ENCODE assay signal across 22 mouse cellular contexts in the genomic region with DNA sequence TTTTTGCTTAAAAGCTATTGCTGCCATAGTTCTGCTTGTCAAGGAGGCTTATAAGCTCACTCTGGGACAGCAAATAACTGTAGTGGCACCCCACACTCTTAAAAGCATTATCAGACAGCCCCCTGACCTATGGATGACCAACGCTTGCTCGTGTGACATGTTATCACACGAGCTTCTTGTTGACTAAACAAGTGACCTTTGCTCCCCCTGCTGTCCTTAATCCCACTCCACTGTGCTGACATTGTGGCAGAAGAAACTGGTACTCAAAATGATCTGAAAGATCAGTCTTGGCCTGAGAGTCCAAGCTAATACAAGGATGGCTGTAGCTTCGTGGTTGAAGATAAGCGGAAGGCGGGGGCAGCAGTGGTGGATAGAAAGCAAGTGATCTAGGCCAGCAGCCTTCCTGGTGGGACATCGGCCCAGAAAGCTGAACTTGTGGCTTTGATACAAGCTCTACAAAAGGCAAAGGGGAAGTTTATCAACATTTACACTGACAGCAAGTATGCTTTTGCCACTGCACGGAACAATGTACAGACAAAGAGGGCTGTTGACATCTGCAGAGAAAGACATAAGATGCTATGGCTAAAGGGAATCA. TPM values are rescaled to one million over a fixed set of nuclear protein-coding genes. Genes with fewer than 3 reads are reported as not detected.
DNase-seq lines count a peak whose midpoint lies in the region; ATAC-seq and TF ChIP-seq lines count a peak whose summit lies in the region.
"Had no signal": no experiment of that assay in that cellular context is flagged by ENCODE, and none has a peak within 500 bp of the region (broad histone marks: within the 10 kb centered on the region; RNA-seq: fewer than 3 reads in every experiment).

No protein-coding gene starts in this region.

- dilution Hi-C loops in CH12.LX (cut with MboI; ENCODE audit: extremely low pct_ligation_motif_present, extremely low pct_unique_long_range_greater_than_20kb, low sequenced_read_pairs), result no loop called here

- ATAC-seq in hematopoietic stem cell, adult 5-6 weeks (replicated peaks in 1 of 2; ENCODE audit: insufficient read depth in 1 of 2, low FRiP score in 2 of 2, low TSS enrichment in 1 of 2, low read depth in 1 of 2, poor library complexity in 2 of 2, severe bottlenecking in 2 of 2), result peak; percentile 63 to 64
- ATAC-seq in erythroblast, adult 5-6 weeks (replicated peaks; ENCODE audit: low FRiP score, poor library complexity, severe bottlenecking), result no peak
- ATAC-seq in hindbrain, embryonic 14.5 days (ENCODE audit: low FRiP score), result no peak

- H3K79me2 ChIP-seq in CH12.LX (replicated peaks; ENCODE audit: control insufficient read depth, extremely low read depth, insufficient read depth, poor library complexity, severe bottlenecking), result no peaks in the 10 kb centered on the region

- no peaks in the 10 kb centered on the region; a peak in 1 of 4 replicates for H3K4me1 ChIP-seq in CH12.LX (ENCODE audit: control insufficient read depth in 1 of 2, insufficient read depth in 2 of 2)
- peaks cover 48% of the 10 kb centered on the region for H3K4me1 ChIP-seq in megakaryocyte, embryonic 14.5 days
- no peaks in the 10 kb centered on the region for H3K4me1 ChIP-seq in hindbrain, embryonic 14.5 days (replicated peaks; ENCODE audit: control insufficient read depth, insufficient read depth, low read length)
- H3K4me1 ChIP-seq: embryonic facial prominence, embryonic 10.5 days; hindbrain, embryonic 12.5 days; neural tube, embryonic 15.5 days had no signal

- in situ Hi-C loops in CH12.LX (cut with MboI; ENCODE audit: low pct_ligation_motif_present, low pct_unique_long_range_greater_than_20kb, low sequenced_read_pairs), result loop anchor here (10.0 kb wide), 1 partner anchor 114 kb away; no protein-coding TSS in a partner anchor

- no peak overlapping the region for H3K27ac ChIP-seq in CH12.LX (ENCODE audit: insufficient read depth, low read depth)
- H3K27ac ChIP-seq in hindbrain, embryonic 14.5 days, result no peak overlapping the region
- H3K27ac ChIP-seq: embryonic facial prominence, embryonic 10.5 days; hindbrain, embryonic 12.5 days; liver, embryonic 14.5 days; neural tube, embryonic 15.5 days had no signal

- TF ChIP-seq CTCF in CH12.LX (conservative IDR thresholded peaks at IDR 0.05 in 1 of 2, IDR thresholded peaks at IDR 0.05 in 1 of 2; ENCODE audit: low read depth in 2 of 2, low read length in 2 of 2), result peak in 1 of 2 experiments; percentile 64; a peak in 2 of 4 replicates

- no peak overlapping the region for H3K4me2 ChIP-seq in CH12.LX (ENCODE audit: insufficient read depth, low read depth, poor library complexity, severe bottlenecking)
- no peak overlapping the region for H3K4me2 ChIP-seq in hindbrain, embryonic 14.5 days (replicated peaks)
- H3K4me2 ChIP-seq: hindbrain, embryonic 12.5 days; neural tube, embryonic 15.5 days had no signal

- TF ChIP-seq RAD21 in CH12.LX (IDR thresholded peaks at IDR 0.05; ENCODE audit: low read depth, low read length), result peak; percentile 48

- no peaks in the 10 kb centered on the region for H3K9me3 ChIP-seq in CH12.LX (replicated peaks; ENCODE audit: low read length)
- peaks cover 4% of the 10 kb centered on the region; the same call in 1 of the 2 replicates for H3K9me3 ChIP-seq in megakaryocyte, embryonic 14.5 days
- H3K9me3 ChIP-seq in hindbrain, embryonic 14.5 days (ENCODE audit: control insufficient read depth, low read length), result no peaks in the 10 kb centered on the region
- H3K9me3 ChIP-seq: embryonic facial prominence, embryonic 10.5 days; hindbrain, embryonic 12.5 days; neural tube, embryonic 15.5 days had no signal

- H3K36me3 ChIP-seq in CH12.LX (replicated peaks in 1 of 2; ENCODE audit: control insufficient read depth in 1 of 2, insufficient read depth in 1 of 2, low read length in 1 of 2), result no peaks in the 10 kb centered on the region
- H3K36me3 ChIP-seq in megakaryocyte, embryonic 14.5 days (replicated peaks; ENCODE audit: low read length), result peaks cover 6% of the 10 kb centered on the region
- no peaks in the 10 kb centered on the region for H3K36me3 ChIP-seq in hindbrain, embryonic 14.5 days (replicated peaks; ENCODE audit: control insufficient read depth, insufficient read depth)
- H3K36me3 ChIP-seq: embryonic facial prominence, embryonic 10.5 days; hindbrain, embryonic 12.5 days; neural tube, embryonic 15.5 days had no signal

- H3K4me3 ChIP-seq in CH12.LX (replicated peaks in 1 of 3; ENCODE audit: low read depth in 2 of 3, low read length in 2 of 3, poor library complexity in 1 of 3), result no peak overlapping the region
- H3K4me3 ChIP-seq in megakaryocyte, embryonic 14.5 days (replicated peaks), result peak overlapping the region; percentile 74
- H3K4me3 ChIP-seq in hindbrain, embryonic 14.5 days (replicated peaks; ENCODE audit: low read length), result no peak overlapping the region
- H3K4me3 ChIP-seq: embryonic facial prominence, embryonic 10.5 days; hindbrain, embryonic 12.5 days; neural tube, embryonic 15.5 days had no signal

- peak; percentile 29 for DNase-seq in A20 (ENCODE audit: low read depth, low spot score)
- DNase-seq in CH12.LX (ENCODE audit: extremely low read depth), result peak; percentile 11
- no peak for DNase-seq in hindbrain, embryonic 14.5 days (ENCODE audit: low spot score)
- no peak for DNase-seq in adrenal gland, adult 2 months
- DNase-seq in right cerebral cortex, postnatal 10 days (ENCODE audit: low spot score in 2 of 2), result no peak
- DNase-seq: cerebellum, adult 9-10 months; gastrocnemius, postnatal 36 days; kidney, adult 18-20 months; lung, postnatal 4 days; right cerebral cortex, postnatal 14 days; thymus, postnatal 25 days had no signal

- no peak overlapping the region for H3K9ac ChIP-seq in CH12.LX (ENCODE audit: insufficient read depth, low read depth)
- no peak overlapping the region for H3K9ac ChIP-seq in hindbrain, embryonic 14.5 days
- H3K9ac ChIP-seq: hindbrain, embryonic 12.5 days; liver, embryonic 14.5 days; neural tube, embryonic 15.5 days had no signal

- WGBS in hindbrain, embryonic 14.5 days, result 78% methylated on average over 8 of the region's 8 CpGs

- TF ChIP-seq EP300 in CH12.LX (IDR thresholded peaks at IDR 0.05; ENCODE audit: low read length), result no peak

- H3K27me3 ChIP-seq in CH12.LX (replicated peaks), result no peaks in the 10 kb centered on the region
- H3K27me3 ChIP-seq in megakaryocyte, embryonic 14.5 days (replicated peaks), result no peaks in the 10 kb centered on the region
- H3K27me3 ChIP-seq in hindbrain, embryonic 14.5 days (ENCODE audit: control insufficient read depth, insufficient read depth, low read length), result no peaks in the 10 kb centered on the region
- H3K27me3 ChIP-seq: hindbrain, embryonic 12.5 days; neural tube, embryonic 15.5 days had no signal

- no peak for TF ChIP-seq POLR2A in CH12.LX (IDR thresholded peaks at IDR 0.05; ENCODE audit: low read depth, low read length)

TF ChIP-seq in CH12.LX, 34 proteins besides CTCF, POLR2A, EP300 and RAD21:
- TF ChIP-seq SMC3 (IDR thresholded peaks at IDR 0.05; ENCODE audit: low read depth, low read length), result peak; percentile 70
- TF ChIP-seq POLR2AphosphoS2 (IDR thresholded peaks at IDR 0.05; ENCODE audit: low read depth, low read length), result no peak
- no peak for TF ChIP-seq MXI1 (IDR thresholded peaks at IDR 0.05; ENCODE audit: low read depth, low read length)
- peak; percentile 22; the same call in 1 of the 2 replicates for TF ChIP-seq ZC3H11A (IDR thresholded peaks at IDR 0.05; ENCODE audit: low read depth, low read length)
- no peak for TF ChIP-seq PAX5 (IDR thresholded peaks at IDR 0.05; ENCODE audit: low read length)
- TF ChIP-seq JUND (conservative IDR thresholded peaks at IDR 0.05; ENCODE audit: low read depth, low read length), result no peak
- no peak for TF ChIP-seq GABPA (IDR thresholded peaks at IDR 0.05; ENCODE audit: insufficient replicate concordance, low read depth, low read length)

RNA-seq across cellular contexts. Expression of a gene that starts 38.2 kb away (rescaled TPM):
- total RNA-seq in CH12.LX (2012; rRNA removed), result 2.8 and 4.1 TPM in 2 replicates
- total RNA-seq in CH12.LX (2014; rRNA removed), result 11.3 and 19.2 TPM in 2 replicates
- 48.0 and 53.3 TPM in 2 replicates for polyA plus RNA-seq in CH12.LX (2012; ENCODE audit: insufficient read length, low read depth)
- total RNA-seq in hematopoietic stem cell, adult 5-6 weeks (2017), result 38.3 and 101 TPM in 2 replicates
- 9.5 and 63.1 TPM in 2 replicates for polyA plus RNA-seq in megakaryocyte, embryonic 14.5 days (2012; ENCODE audit: insufficient read depth, low replicate concordance)
- 113 and 137 TPM in 2 replicates for total RNA-seq in erythroblast, adult 5-6 weeks (2015; ENCODE audit: low replicate concordance)
- 53.0 and 63.1 TPM in 2 replicates for total RNA-seq in erythroblast, adult 5-6 weeks (2017; ENCODE audit: low replicate concordance)
- polyA plus RNA-seq in hindbrain, embryonic 14.5 days (2014; fragmentation: Nextera tagmentation; extraction: Ambion mirVana), result 0.59 and 1.4 TPM in 2 replicates
- total RNA-seq in adrenal gland, adult 2 months (2021), result 1 to 10 TPM; 2.3 to 3.2 TPM
- 0.81 and 1.4 TPM in 2 replicates for polyA plus RNA-seq in adrenal gland, adult 2 months (2012; rRNA removed)
- total RNA-seq: ES-E14 had no signal

RNA-seq across cellular contexts. Expression of a gene that starts 48.5 kb away (rescaled TPM):
- total RNA-seq in CH12.LX (2012; rRNA removed), result 1.3 and 1.7 TPM in 2 replicates
- 3.1 and 6.1 TPM in 2 replicates for total RNA-seq in CH12.LX (2014; rRNA removed)
- 13.0 and 19.4 TPM in 2 replicates for polyA plus RNA-seq in CH12.LX (2012; ENCODE audit: insufficient read length, low read depth)
- total RNA-seq in hematopoietic stem cell, adult 5-6 weeks (2017), result 42.8 and 68.0 TPM in 2 replicates
- 12.6 and 37.6 TPM in 2 replicates for polyA plus RNA-seq in megakaryocyte, embryonic 14.5 days (2012; ENCODE audit: insufficient read depth, low replicate concordance)
- total RNA-seq in erythroblast, adult 5-6 weeks (2015; ENCODE audit: low replicate concordance), result 82.0 and 89.4 TPM in 2 replicates
- total RNA-seq in erythroblast, adult 5-6 weeks (2017; ENCODE audit: low replicate concordance), result 37.5 and 48.1 TPM in 2 replicates
- polyA plus RNA-seq in hindbrain, embryonic 14.5 days (2014; fragmentation: Nextera tagmentation; extraction: Ambion mirVana), result 0.37 and 0.51 TPM in 2 replicates
- 1 to 10 TPM; 3.3 to 4.0 TPM for total RNA-seq in adrenal gland, adult 2 months (2021)
- polyA plus RNA-seq in adrenal gland, adult 2 months (2012; rRNA removed), result 0.79 and 1.7 TPM in 2 replicates
- total RNA-seq: layer of hippocampus, adult 18-20 months had no signal
- polyA plus RNA-seq: embryonic facial prominence, embryonic 10.5 days; hindbrain, embryonic 12.5 days had no signal

RNA-seq across cellular contexts. Expression of a gene that starts 48.5 kb away (rescaled TPM):
- total RNA-seq in CH12.LX (2012; rRNA removed), result 3.4 and 3.8 TPM in 2 replicates
- 14.5 and 15.3 TPM in 2 replicates for total RNA-seq in CH12.LX (2014; rRNA removed)
- polyA plus RNA-seq in CH12.LX (2012; ENCODE audit: insufficient read length, low read depth), result 1.0 and 2.7 TPM in 2 replicates
- total RNA-seq in hematopoietic stem cell, adult 5-6 weeks (2017), result not detected in 2 replicates
- 3.4 TPM in 1 of 2 replicates, not detected in the other for polyA plus RNA-seq in megakaryocyte, embryonic 14.5 days (2012; ENCODE audit: insufficient read depth, low replicate concordance)
- not detected in 2 replicates for total RNA-seq in erythroblast, adult 5-6 weeks (2015; ENCODE audit: low replicate concordance)
- total RNA-seq in erythroblast, adult 5-6 weeks (2017; ENCODE audit: low replicate concordance), result 9.6 TPM in 1 of 2 replicates, not detected in the other
- polyA plus RNA-seq in hindbrain, embryonic 14.5 days (2014; fragmentation: Nextera tagmentation; extraction: Ambion mirVana), result not detected in 2 replicates
- 1 to 10 TPM; 1.8 to 3.1 TPM for total RNA-seq in adrenal gland, adult 2 months (2021)
- polyA plus RNA-seq in adrenal gland, adult 2 months (2012; rRNA removed), result 2.0 and 2.4 TPM in 2 replicates
- total RNA-seq: ES-E14; layer of hippocampus, adult 18-20 months had no signal
- polyA plus RNA-seq: brain, embryonic 14.5 days; embryonic facial prominence, embryonic 10.5 days; heart, embryonic 14.5 days; hindbrain, embryonic 12.5 days; neural tube, embryonic 15.5 days had no signal

Comparison
In these comparisons a context has a peak if more than half of its experiments do, and no peak if none do; other contexts are left out.
1. DNase-seq: peak in A20 (single experiment) and CH12.LX (single experiment); none in hindbrain, embryonic 14.5 days (single experiment), adrenal gland, adult 2 months (single experiment) and right cerebral cortex, postnatal 10 days (0 of 2).
2. ATAC-seq: peak in hematopoietic stem cell, adult 5-6 weeks (2 of 2); none in erythroblast, adult 5-6 weeks (single experiment) and hindbrain, embryonic 14.5 days (single experiment).